Mouse (Mus musculus) olfactory bulb, adult 2 months (tissue): ENCODE measurements around the gene Plxna3. TPM values are rescaled to one million over a fixed set of nuclear protein-coding genes. Genes with fewer than 3 reads are reported as not detected.

Experiments
- H3K27ac ChIP-seq: fragments of 200-500 bp; 2 replicates; pipeline ENCODE4 v1.5.1; 2012; ENCODE audit warnings: low read depth, low read length; ENCODE audit not compliant: insufficient read depth
- H3K4me1 ChIP-seq: fragments of 200-500 bp; 2 replicates; pipeline ENCODE4 v1.6.1; 2012; ENCODE audit warnings: low read length; ENCODE audit not compliant: control insufficient read depth, insufficient read depth
- H3K4me3 ChIP-seq: fragments of 200-500 bp; 2 replicates; pipeline ENCODE4 v1.5.1; 2012; ENCODE audit warnings: mild to moderate bottlenecking, low read depth, low read length, moderate library complexity; ENCODE audit not compliant: insufficient read depth
- CTCF ChIP-seq: fragments of 200-500 bp; IDR thresholded peaks from 2 replicates; pipeline ENCODE4 v1.5.1; 2012; ENCODE audit warnings: low read depth, mild to moderate bottlenecking, low read length, moderate library complexity; ENCODE audit not compliant: insufficient read depth
- POLR2A ChIP-seq: fragments of 200-500 bp; IDR thresholded peaks from 2 replicates; pipeline ENCODE4 v1.6.1; 2012; ENCODE audit warnings: mild to moderate bottlenecking, low read depth, low read length, moderate library complexity; ENCODE audit not compliant: insufficient read depth
- WGBS: fragments of 180-500 bp; shearing (Covaris S2); methylation state at CpG from one replicate; pipeline ENCODE4 v1.1.7; 2018; 5-methylcytosine and 5-hydroxymethylcytosine counted together
- polyA plus RNA-seq: library from polyadenylated mRNA; stranded (reverse); fragments of >200 nt; gene quantifications from 2 replicates; pipeline ENCODE4 v1.2.4, GENCODE M21; 2012; ENCODE audit warnings: low replicate concordance; ENCODE audit not compliant: missing spikeins, insufficient read depth, insufficient read length

The Plxna3 gene
- polyA plus RNA-seq, 1 experiment: not detected

GRCm38 (mm10) chrX:74359171-74359570 is 30.3 kb downstream of the Plxna3 start:
- Histone ChIP-seq H3K27ac (no peak overlapping the region), H3K4me3 (no peak overlapping the region), H3K4me1 (no peaks in the 10 kb centered on the region)
- TF ChIP-seq POLR2A (no peak), CTCF (no peak)
- 52% methylated on average over 11 of the region's 11 CpGs for WGBS

GRCm38 (mm10) chrX:74367512-74367911 is 38.6 kb downstream of the Plxna3 start:
- WGBS: 46% methylated on average over 10 of the region's 10 CpGs
- H3K4me1 ChIP-seq: no peaks in the 10 kb centered on the region

GRCm38 (mm10) chrX:74368209-74368909 is 39.5 kb downstream of the Plxna3 start:
- 21% methylated on average over 44 of the region's 49 CpGs for WGBS
- Histone ChIP-seq H3K27ac (peak overlapping the region; percentile 69; the same call in 1 of the 2 replicates), H3K4me3 (peak overlapping the region; percentile 78), H3K4me1 (no peaks in the 10 kb centered on the region)
- TF ChIP-seq CTCF (no peak), POLR2A (no peak)

More at GRCm38 (mm10) chrX:74367512-74367911, 38.6 kb downstream of the Plxna3 start:
- TF ChIP-seq CTCF: no peak
- no peak for TF ChIP-seq POLR2A
- peak overlapping the region; percentile 69; the same call in 1 of the 2 replicates for H3K27ac ChIP-seq
- H3K4me3 ChIP-seq: peak overlapping the region; percentile 78

GRCm38 (mm10) chrX:74372888-74373549 is 44.2 kb downstream of the Plxna3 start, which contains the start of the genes Ubl4a and Slc10a3:
TSS of gene Ubl4a (minus strand) at chrX:74373218.
TSS of gene Slc10a3 (minus strand) at chrX:74373349.
- TF ChIP-seq CTCF: no peak
- TF ChIP-seq POLR2A: peak; percentile 43; the same call in 1 of the 2 replicates
- no peaks in the 10 kb centered on the region for H3K4me1 ChIP-seq
- peak within 1 kb of the TSS; percentile 66 for H3K4me3 ChIP-seq
- WGBS: 24% methylated on average over 32 of the region's 32 CpGs
- no peak within 1 kb of the TSS for H3K27ac ChIP-seq

- Histone ChIP-seq H3K4me1 (no peaks in the 10 kb centered on the region), H3K4me3 (no peak overlapping the region), H3K27ac (no peak overlapping the region)
- WGBS: 89% methylated on average over 2 of the region's 2 CpGs
- TF ChIP-seq POLR2A (no peak), CTCF (no peak)
Observed at GRCm38 (mm10) chrX:74384451-74384850, 55.6 kb downstream of the Plxna3 start.

GRCm38 (mm10) chrX:74388153-74388552 is 59.3 kb downstream of the Plxna3 start:
- TF ChIP-seq POLR2A (no peak), CTCF (no peak)
- Histone ChIP-seq H3K4me3 (no peak overlapping the region), H3K4me1 (no peaks in the 10 kb centered on the region), H3K27ac (no peak overlapping the region)

GRCm38 (mm10) chrX:74392535-74393443 is 63.9 kb downstream of the Plxna3 start, which contains the start of the genes Fam3a and Ikbkg:
TSS of gene Fam3a (minus strand) at chrX:74393272.
TSS of gene Ikbkg (plus strand) at chrX:74393290.
- H3K27ac ChIP-seq: peak within 1 kb of the TSS; percentile 80
- WGBS: 18% methylated on average over 30 of the region's 30 CpGs
- TF ChIP-seq CTCF (no peak), POLR2A (no peak)
- peak within 1 kb of the TSS; percentile 83 for H3K4me3 ChIP-seq
- H3K4me1 ChIP-seq: no peaks in the 10 kb centered on the region

Other genes with a start within 250 kb of the Plxna3 start
- not detected in 2 replicates for gene Opn1mw, start 201.6 kb upstream of the Plxna3 start, polyA plus RNA-seq
- gene Mecp2, start 193.7 kb upstream of the Plxna3 start, polyA plus RNA-seq: not detected in 2 replicates
- gene Tex28, start 161.2 kb upstream of the Plxna3 start, polyA plus RNA-seq: not detected in 2 replicates
- gene Tktl1, start 151.8 kb upstream of the Plxna3 start, polyA plus RNA-seq: not detected in 2 replicates
- gene Flna, start 79.2 kb upstream of the Plxna3 start, polyA plus RNA-seq: 372 TPM in 1 of 2 replicates, not detected in the other
- gene Emd, start 74.4 kb upstream of the Plxna3 start, polyA plus RNA-seq: not detected in 2 replicates
- gene Rpl10, start 58.3 kb upstream of the Plxna3 start, polyA plus RNA-seq: not detected in 2 replicates
- gene Taz, start 47.2 kb upstream of the Plxna3 start, polyA plus RNA-seq: not detected in 2 replicates
- not detected in 2 replicates for gene Dnase1l1, start 46.7 kb upstream of the Plxna3 start, polyA plus RNA-seq
- 501 and 1,287 TPM in 2 replicates for gene Atp6ap1, start 32.0 kb upstream of the Plxna3 start, polyA plus RNA-seq
- 513 and 810 TPM in 2 replicates for gene Gdi1, start 24.1 kb upstream of the Plxna3 start, polyA plus RNA-seq
- 224 TPM in 1 of 2 replicates, not detected in the other for gene Fam50a, start 16.0 kb upstream of the Plxna3 start, polyA plus RNA-seq
- gene Lage3, start 24.6 kb downstream of the Plxna3 start, polyA plus RNA-seq: not detected in 2 replicates
- gene Ubl4a, start 44.2 kb downstream of the Plxna3 start, polyA plus RNA-seq: not detected in 2 replicates
- not detected in 2 replicates for gene Slc10a3, start 44.3 kb downstream of the Plxna3 start, polyA plus RNA-seq
- gene Fam3a, start 64.2 kb downstream of the Plxna3 start, polyA plus RNA-seq: not detected in 2 replicates
- gene Ikbkg, start 64.2 kb downstream of the Plxna3 start, polyA plus RNA-seq: not detected in 2 replicates
- not detected in 2 replicates for gene G6pdx, start 100.1 kb downstream of the Plxna3 start, polyA plus RNA-seq
- gene Gm6880, start 152.3 kb downstream of the Plxna3 start, polyA plus RNA-seq: not detected in 2 replicates
- not detected in 2 replicates for gene Olfr1326-ps1, start 245.8 kb downstream of the Plxna3 start, polyA plus RNA-seq